In genomic region chr17:43883016-43883415, GRCm38 (mm10) we compare ENCODE assay signal across 8 mouse cellular contexts.
DNase-seq lines count a peak whose midpoint lies in the region; ATAC-seq and TF ChIP-seq lines count a peak whose summit lies in the region.

No protein-coding gene starts in this region.

- no peak for TF ChIP-seq EP300 in heart, adult 2 months (IDR thresholded peaks at IDR 0.05; ENCODE audit: insufficient read depth, low read depth, low read length)

- no peaks in the 10 kb centered on the region for H3K27me3 ChIP-seq in heart, adult 2 months (ENCODE audit: control insufficient read depth, insufficient read depth, low read length)
- no peaks in the 10 kb centered on the region for H3K27me3 ChIP-seq in heart, embryonic 12.5 days (replicated peaks)
- H3K27me3 ChIP-seq in neural tube, embryonic 14.5 days (ENCODE audit: control insufficient read depth, insufficient read depth, low read length): no peaks in the 10 kb centered on the region
- no peaks in the 10 kb centered on the region for H3K27me3 ChIP-seq in midbrain, embryonic 15.5 days (replicated peaks)
- no peaks in the 10 kb centered on the region for H3K27me3 ChIP-seq in thymus, adult 2 months (ENCODE audit: control insufficient read depth, insufficient read depth, low read length)

- TF ChIP-seq POLR2A in heart, adult 2 months (IDR thresholded peaks at IDR 0.05; ENCODE audit: insufficient read depth, low read depth, low read length): no peak
- no peak for TF ChIP-seq POLR2A in thymus, adult 2 months (IDR thresholded peaks at IDR 0.05; ENCODE audit: control insufficient read depth, extremely low read depth, insufficient read depth, low read length, poor library complexity)

- H3K79me2 ChIP-seq in heart, adult 2 months (replicated peaks; ENCODE audit: control insufficient read depth, insufficient read depth, low read length): no peaks in the 10 kb centered on the region; the same call in 1 of the 2 replicates

- intact Hi-C loops in heart, adult 2 months (cut with DNase I): loop anchor here (2.0 kb wide), 2 partner anchors 156 to 248 kb away; no protein-coding TSS in a partner anchor

- 5% methylated on average over 1 of the region's 1 CpGs for WGBS in heart, adult 2 months
- WGBS in heart, embryonic 12.5 days: 18% methylated on average over 1 of the region's 1 CpGs
- WGBS in neural tube, embryonic 14.5 days: 9% methylated on average over 1 of the region's 1 CpGs
- WGBS in midbrain, embryonic 15.5 days: 7% methylated on average over 1 of the region's 1 CpGs
- WGBS in thymus, adult 2 months: 24% methylated on average over 1 of the region's 1 CpGs

- H3K9me3 ChIP-seq in heart, embryonic 12.5 days (replicated peaks): no peaks in the 10 kb centered on the region
- H3K9me3 ChIP-seq in neural tube, embryonic 14.5 days (ENCODE audit: control insufficient read depth, low read length): no peaks in the 10 kb centered on the region
- H3K9me3 ChIP-seq in midbrain, embryonic 15.5 days: no peaks in the 10 kb centered on the region

- H3K36me3 ChIP-seq in heart, adult 2 months (ENCODE audit: control insufficient read depth, insufficient read depth, low read length): peaks cover 2% of the 10 kb centered on the region; the same call in 1 of the 2 replicates
- H3K36me3 ChIP-seq in heart, embryonic 12.5 days: no peaks in the 10 kb centered on the region
- no peaks in the 10 kb centered on the region for H3K36me3 ChIP-seq in neural tube, embryonic 14.5 days (ENCODE audit: control insufficient read depth, insufficient read depth, low read length)
- H3K36me3 ChIP-seq in midbrain, embryonic 15.5 days (replicated peaks): no peaks in the 10 kb centered on the region
- H3K36me3 ChIP-seq in thymus, adult 2 months (ENCODE audit: control insufficient read depth, insufficient read depth, low read length): no peaks in the 10 kb centered on the region

- no peak for ATAC-seq in heart, embryonic 12.5 days (ENCODE audit: insufficient number of reproducible peaks, low FRiP score)
- peak; percentile 58; the same call in 1 of the 2 replicates for ATAC-seq in neural tube, embryonic 14.5 days (ENCODE audit: low read depth)
- peak; percentile 81 for ATAC-seq in midbrain, embryonic 15.5 days (replicated peaks)

- H3K9ac ChIP-seq in heart, adult 2 months (ENCODE audit: low read depth, low read length): no peak overlapping the region
- no peak overlapping the region for H3K9ac ChIP-seq in heart, embryonic 12.5 days
- no peak overlapping the region for H3K9ac ChIP-seq in neural tube, embryonic 14.5 days (replicated peaks; ENCODE audit: low read depth, low read length)
- no peak overlapping the region for H3K9ac ChIP-seq in midbrain, embryonic 15.5 days

- no peak for DNase-seq in heart, adult 2 months
- no peak for DNase-seq in neural tube, embryonic 10.5 days (ENCODE audit: extremely low spot score, low spot score)
- peak; percentile 60 for DNase-seq in embryo, embryonic 10.5 days (ENCODE audit: low spot score)
- no peak for DNase-seq in thymus, adult 2 months
- no peak for DNase-seq in testis, postnatal 10 days (ENCODE audit: low spot score)

- peak; percentile 79 for TF ChIP-seq CTCF in heart, adult 2 months (IDR thresholded peaks at IDR 0.05)
- TF ChIP-seq CTCF in thymus, adult 2 months (IDR thresholded peaks at IDR 0.05; ENCODE audit: borderline replicate concordance, control insufficient read depth, extremely low read depth, insufficient read depth, low read length, poor library complexity): no peak

- H3K4me1 ChIP-seq in heart, adult 2 months (ENCODE audit: control insufficient read depth, insufficient read depth, low read length): peaks cover 2% of the 10 kb centered on the region
- H3K4me1 ChIP-seq in heart, embryonic 12.5 days (replicated peaks): no peaks in the 10 kb centered on the region
- no peaks in the 10 kb centered on the region for H3K4me1 ChIP-seq in neural tube, embryonic 14.5 days (ENCODE audit: control insufficient read depth, insufficient read depth, low read length)
- no peaks in the 10 kb centered on the region for H3K4me1 ChIP-seq in midbrain, embryonic 15.5 days
- no peaks in the 10 kb centered on the region for H3K4me1 ChIP-seq in thymus, adult 2 months (replicated peaks; ENCODE audit: control insufficient read depth, insufficient read depth, low read length)

- no peak overlapping the region for H3K4me3 ChIP-seq in heart, adult 2 months
- no peak overlapping the region for H3K4me3 ChIP-seq in heart, embryonic 12.5 days
- no peak overlapping the region for H3K4me3 ChIP-seq in neural tube, embryonic 14.5 days (ENCODE audit: low read depth, low read length)
- no peak overlapping the region for H3K4me3 ChIP-seq in midbrain, embryonic 15.5 days
- H3K4me3 ChIP-seq in thymus, adult 2 months (ENCODE audit: control insufficient read depth, insufficient read depth, low read length): no peak overlapping the region

- H3K4me2 ChIP-seq in heart, embryonic 12.5 days: no peak overlapping the region
- H3K4me2 ChIP-seq in neural tube, embryonic 14.5 days (ENCODE audit: low read depth, low read length): no peak overlapping the region
- H3K4me2 ChIP-seq in midbrain, embryonic 15.5 days: no peak overlapping the region

- H3K27ac ChIP-seq in heart, adult 2 months: no peak overlapping the region
- H3K27ac ChIP-seq in heart, embryonic 12.5 days (ENCODE audit: poor library complexity, severe bottlenecking): no peak overlapping the region
- no peak overlapping the region for H3K27ac ChIP-seq in neural tube, embryonic 14.5 days (ENCODE audit: low read depth, low read length)
- H3K27ac ChIP-seq in midbrain, embryonic 15.5 days: no peak overlapping the region
- H3K27ac ChIP-seq in thymus, adult 2 months (ENCODE audit: control insufficient read depth, insufficient read depth, low read length): no peak overlapping the region
